Mouse (Mus musculus) liver, adult (tissue): ENCODE results near the gene Ovca2.

Source experiments
- GATA4 ChIP-seq: IDR thresholded peaks from 2 replicates; pipeline ENCODE4 v1.6.1; 2014; ENCODE audit warnings: mild to moderate bottlenecking, low read length; ENCODE audit not compliant: insufficient replicate concordance

Gene Ovca2

DNA sequence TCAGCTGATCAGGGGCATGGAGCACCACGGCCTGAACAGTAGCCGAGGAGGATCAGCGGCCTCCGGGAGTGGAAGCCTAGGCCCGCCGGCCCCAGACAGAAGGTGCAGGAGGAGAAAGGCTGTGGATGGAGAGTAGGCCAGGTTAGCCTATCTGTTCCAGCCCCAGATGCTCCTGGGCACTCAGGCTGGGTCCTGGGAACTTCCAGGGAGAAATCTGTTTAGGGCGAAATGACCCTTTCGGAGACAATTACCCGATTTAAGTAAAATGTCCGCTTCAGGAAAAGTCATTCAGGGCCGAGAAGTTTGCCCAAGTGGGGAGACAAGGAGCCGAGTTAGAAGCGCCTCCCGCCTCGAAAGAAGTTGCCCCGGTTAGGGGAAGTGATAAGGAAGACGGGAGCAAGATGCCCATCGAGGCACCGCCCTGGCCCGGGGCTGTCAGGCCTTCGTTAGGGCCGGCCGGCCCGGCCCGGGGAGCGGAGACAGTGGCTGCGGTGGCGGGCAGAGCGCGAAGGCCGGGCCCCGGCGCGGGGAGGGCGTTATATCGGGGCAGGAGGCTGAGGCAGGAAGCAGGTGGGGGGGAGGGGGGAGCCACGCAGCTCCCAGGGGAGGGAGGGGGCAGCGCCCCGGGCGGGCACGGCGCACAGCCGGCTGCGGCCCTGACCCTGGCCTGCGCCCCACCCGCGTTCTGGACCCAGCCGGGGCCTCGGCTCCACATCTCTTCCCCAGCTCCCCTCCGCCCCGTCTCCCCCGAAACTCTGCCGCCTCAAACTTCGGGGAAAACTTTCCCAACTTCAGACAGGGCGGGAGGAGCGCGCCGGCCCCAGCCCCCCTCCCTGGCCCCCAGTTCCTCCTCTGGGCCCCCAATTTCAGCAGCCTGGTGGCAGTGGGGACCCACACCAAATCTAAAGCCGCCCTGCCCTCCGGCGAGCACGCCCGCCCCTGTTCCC, 10.7 kb downstream of the Ovca2 start:
- TF ChIP-seq GATA4, result no peak

DNA sequence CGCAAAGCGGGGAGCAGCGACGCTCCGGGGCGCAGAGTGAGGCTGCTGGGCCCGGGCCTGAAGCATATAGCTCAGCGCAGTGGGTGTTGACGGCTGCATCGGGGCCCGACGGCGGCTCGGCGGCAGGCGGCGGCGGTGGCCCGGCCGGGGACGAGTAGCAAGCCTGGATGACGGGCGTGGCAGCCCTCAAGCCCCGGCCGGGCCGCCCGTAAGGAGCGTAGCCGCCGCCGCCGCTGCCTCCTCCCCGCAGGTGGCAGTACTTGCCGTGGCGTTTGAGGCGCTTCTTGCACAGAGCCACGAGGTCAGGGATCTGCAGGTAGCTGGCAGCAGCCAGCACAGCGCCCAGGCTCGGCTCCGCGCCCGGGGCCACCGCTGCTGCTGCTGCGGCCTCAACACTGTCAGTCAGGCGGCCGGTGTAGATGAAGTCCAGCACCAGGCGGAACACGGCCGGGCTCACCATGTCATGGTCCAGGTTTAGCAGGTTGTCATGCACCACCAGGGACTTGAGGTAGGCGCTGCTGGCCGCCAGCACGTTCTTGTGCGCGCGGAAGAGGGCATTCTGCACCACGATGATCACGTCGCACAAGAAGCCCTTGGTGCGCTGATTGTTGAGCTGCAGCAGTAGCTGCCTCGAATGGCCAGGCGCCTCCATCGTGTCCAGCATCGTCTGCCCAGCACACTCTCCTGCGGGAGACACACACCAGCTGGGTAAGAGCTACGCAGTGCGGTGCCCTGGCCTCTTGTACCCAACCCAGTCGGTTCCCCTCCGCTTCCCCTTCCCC, 11.6 kb downstream of the Ovca2 start:
- no peak for TF ChIP-seq GATA4

DNA sequence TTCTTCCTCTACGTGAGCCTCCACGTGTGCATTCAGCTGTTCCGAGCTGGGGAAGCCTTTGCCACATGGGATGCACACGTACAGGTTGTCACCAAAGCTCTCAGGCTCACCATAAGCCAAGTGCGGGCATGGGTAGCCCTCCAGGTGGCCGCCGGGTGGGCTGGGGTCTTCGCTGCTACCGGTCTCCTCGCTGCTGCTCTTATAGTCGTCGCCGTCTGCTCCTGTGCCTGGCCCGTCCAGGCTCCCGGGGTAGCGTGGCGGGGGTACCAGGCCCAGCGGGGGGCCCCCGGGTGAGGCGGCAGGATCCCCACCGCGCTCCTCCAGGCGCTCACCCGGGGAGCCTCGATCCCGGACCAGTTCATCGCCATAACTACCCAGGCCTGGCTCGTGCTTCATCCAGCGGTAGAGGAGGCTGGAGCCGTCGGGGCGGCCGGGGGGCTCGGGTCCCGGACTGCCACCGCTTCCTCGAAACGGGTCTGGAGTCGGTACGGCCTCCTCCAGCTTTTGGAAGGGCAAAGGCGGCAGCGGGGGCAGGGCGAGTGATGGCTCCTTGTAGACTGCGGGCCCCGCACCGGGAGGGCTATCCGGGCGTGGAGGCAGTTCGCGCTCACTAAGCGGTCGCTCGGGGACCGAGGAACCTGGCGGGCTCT, 12.3 kb downstream of the Ovca2 start:
- no peak for TF ChIP-seq GATA4

DNA sequence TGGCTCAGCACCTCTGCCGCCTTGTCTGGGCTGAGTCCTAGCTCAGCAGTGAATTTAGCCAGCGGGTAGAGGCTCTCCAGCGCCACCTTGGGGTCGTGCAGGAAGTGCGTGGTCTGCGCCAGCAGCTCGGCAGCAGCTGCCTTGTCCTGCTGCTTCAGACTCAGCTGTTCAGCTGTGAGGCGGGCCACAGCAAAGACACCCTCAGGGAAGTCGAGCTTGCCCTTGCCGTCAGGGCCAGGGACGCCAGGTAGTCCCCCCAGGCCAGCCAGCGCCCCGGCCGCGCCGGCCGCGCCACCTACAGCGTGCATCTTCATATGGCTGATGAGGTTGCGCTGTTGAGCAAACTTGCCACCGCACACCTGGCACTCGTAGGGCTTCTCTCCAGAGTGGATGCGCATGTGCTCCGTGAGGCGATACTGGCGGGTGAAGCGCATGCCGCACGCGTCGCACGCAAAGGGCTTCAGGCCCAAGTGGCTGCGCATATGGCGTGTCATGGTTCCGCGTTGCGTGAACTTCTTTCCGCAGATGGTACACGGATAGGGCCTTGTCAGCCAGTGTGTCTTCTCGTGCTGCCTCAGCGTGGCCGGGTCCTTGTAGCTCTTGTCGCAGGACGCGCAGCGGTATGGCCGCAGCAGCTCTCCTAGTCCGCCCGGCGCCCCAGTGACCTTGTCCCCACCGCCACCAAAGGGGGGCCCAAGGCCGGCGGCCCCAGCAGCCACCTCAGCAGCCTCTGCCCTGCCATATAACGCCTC, 13.0 kb downstream of the Ovca2 start:
- no peak for TF ChIP-seq GATA4

DNA sequence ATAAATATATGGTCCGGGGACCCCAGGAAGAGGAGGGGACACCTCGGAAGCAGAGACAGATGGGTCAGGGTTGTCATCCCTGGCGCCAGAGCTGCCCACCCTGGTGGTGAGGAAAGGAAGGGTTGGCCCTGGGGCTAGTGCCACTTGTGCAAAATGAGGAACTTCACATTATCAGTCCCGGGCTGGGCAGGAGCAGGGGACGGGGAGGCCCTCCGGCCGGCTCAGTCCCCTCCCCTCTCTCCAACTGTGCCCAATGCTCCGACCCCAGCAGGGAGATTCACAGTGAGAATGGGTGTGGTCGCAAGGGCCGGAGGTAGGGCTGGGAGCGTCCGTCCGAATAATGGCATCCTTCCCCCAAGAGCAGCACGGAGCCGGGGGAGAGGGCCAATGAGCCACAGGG, 13.9 kb downstream of the Ovca2 start:
- TF ChIP-seq GATA4, result no peak

DNA sequence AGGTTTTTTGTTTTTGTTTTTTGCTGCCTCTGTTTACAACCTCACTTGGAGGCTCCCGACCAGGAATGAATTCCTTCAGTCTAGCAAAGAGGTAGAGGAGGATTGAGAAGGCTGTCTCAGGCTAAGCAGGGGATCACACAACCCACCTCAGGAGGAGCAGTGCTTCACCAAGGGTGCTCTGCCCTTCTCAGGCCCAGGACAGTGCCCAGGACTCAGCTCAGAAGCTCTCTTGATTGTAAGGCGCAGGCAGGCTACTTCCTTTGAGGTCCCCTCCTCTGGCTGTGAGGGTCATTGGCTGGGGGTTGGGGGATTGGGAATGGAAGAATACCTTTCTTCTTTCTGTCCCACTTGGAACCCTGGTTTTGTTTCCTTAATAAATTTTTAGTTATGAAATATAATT, 14.6 kb downstream of the Ovca2 start:
- TF ChIP-seq GATA4, result no peak

DNA sequence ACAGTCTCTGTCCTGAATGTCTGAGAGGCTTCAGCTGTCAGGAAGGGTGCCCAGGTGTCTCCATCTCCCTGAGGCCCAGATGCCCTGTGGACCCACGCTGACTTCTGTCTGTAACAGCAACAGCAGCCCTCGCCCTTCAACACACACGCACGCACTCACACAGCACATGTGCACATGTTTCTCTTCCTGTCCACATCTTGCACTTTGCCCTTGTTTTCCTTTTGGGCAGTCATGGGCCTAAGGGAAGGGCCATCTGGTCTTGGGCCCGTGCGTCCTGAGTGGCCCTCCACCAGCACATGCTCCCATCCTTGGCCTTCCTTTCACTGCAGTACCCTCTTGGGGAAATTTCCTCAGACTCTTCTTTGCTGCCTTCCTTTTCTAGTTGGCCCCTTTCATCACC, 15.3 kb downstream of the Ovca2 start:
- no peak for TF ChIP-seq GATA4

DNA sequence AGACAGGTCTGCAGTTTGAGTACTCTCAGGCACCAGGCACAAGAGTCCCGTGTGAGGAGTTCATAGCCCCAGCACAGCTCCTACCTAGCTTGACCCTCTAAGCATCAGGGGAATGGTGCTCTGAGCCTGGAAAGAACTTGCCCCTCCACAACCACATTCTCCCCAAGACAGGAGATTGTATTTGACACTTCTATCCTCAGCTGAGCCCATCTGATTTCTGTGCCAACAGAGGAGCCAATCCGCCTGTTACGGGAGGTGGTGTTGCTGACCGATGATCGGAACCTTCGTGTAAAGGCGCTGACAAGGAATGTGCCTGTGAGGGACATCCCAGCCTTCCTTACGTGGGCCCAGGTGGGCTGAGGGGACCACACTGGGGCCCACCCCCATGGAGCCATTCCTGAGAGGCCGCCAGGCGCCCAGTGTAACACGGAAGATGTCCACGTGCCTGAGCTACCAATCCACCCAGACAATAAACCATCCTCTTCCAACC, 16.0 kb downstream of the Ovca2 start:
- no peak for TF ChIP-seq GATA4

DNA sequence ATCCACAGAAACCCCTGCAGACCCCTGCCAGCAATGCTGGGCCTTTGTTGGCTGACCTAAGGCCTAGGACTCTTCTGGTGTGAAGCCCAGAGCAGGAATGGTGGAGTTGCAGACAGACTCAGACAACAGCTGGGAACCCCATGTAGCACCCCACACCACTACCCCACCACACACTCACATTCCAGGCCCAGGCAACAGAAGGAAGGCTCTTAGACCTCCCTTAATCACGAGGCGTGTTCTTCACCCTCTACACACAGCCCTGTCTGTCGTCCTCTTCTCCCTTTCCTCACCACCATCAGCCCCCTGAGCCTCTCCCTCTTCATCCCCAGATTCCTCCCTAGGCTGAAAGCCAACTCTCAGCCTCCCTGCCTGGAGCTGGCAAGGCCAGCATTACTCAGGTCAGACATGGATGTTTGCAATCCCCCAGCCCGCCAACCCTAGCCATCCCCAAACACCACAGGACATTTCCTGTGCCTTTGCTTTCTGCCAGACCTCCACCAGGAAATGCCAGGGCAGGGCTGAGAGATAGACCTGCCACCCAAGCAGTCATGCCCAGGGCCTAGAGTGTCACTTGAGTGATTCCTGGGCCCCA, 17.1 kb downstream of the Ovca2 start:
- no peak for TF ChIP-seq GATA4

DNA sequence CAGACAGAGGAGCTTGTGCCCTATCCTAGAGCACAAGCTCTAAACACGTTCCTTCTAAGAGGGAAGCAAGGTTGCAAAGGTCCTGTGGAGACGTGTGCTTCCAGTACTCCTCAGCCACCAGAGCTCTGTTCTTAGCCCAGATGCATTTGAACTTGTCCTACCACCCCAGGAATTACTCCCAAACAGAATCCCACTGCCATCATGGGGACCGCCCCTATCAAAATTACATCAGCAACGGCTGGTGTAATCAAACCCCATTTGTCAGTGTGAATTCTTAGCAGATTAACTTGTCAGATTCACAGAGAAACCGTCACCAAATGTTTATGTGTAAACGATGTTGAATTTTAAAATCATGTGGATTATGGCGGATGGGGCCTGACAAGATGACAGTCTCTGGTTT, 17.7 kb downstream of the Ovca2 start:
- TF ChIP-seq GATA4, result no peak

DNA sequence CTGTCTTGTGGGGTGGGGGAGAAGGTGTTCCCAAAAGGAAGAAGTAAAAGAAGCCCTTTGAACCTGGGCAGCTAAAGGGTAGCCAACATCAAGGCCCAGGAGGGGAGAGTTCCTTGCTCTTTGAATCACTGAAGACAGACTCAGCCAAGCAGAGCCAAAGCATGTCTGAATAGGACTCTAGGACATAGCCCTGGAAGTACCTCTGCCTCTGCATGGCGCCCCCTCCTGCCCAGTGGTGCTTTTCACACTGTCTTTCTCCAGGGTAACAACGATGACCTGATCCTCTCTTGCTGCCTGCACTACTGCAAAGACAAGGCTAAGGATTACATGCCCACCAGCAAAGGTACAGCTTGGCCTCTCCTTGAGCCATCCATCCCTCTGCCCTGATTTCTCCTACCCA, 19.1 kb downstream of the Ovca2 start:
- no peak for TF ChIP-seq GATA4

DNA sequence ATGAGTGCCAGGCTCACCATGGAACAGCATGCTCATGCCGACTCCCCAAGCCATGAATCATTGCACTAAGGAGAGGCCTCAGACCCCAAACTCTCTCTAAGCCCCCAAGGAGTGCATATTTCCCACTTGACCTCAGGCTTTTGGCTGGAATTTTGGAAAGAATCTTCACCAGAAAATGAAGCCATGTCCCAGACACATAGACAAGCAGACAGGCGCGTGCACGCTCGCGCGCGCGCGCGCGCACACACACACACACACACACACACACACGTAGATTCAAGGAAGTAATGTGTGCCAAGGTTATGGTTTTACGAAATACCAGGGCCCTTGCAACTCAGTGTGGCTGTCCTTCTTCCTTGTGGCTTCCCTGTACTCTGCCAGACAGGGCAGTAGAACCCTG, 20.2 kb downstream of the Ovca2 start:
- TF ChIP-seq GATA4, result no peak

DNA sequence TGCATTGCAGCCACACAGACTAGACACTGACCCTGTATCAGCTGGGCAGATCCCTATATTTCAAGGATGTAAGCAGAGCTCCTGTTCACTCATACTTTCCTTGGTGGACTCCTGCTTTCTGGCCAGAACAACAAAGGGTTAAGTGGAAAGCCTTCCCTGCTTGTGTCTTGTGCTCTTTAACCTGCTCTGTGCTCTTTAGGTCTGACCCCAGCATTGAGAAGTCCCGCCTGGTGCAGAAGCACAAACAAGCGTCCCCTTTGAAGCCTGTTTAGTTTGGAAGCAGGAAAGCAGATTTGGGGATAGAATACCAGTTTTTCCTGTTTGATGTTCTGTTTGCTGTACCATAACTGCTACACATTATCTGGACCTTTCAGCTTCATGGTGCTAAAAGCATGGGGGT, 20.7 kb downstream of the Ovca2 start:
- TF ChIP-seq GATA4, result no peak

DNA sequence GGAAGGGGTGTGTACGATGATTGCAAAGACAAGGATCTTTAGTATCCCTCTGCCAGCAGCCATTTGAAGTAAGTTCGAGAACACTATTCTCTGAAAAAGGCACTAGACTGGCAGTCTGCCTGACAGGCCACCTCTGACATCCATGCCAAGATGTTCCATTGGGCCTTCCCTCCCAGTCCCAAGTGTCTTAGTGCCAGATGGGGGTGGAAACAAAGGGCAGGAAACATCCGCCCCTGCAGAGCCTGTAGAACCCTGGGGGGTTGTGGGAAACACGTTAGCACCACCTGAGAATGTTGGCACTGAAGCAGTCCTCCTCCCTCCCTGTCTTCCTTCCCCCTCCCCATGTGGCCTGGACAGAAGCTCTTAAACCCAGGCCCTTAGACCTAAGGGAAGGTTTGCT, 21.6 kb downstream of the Ovca2 start:
- TF ChIP-seq GATA4, result no peak

DNA sequence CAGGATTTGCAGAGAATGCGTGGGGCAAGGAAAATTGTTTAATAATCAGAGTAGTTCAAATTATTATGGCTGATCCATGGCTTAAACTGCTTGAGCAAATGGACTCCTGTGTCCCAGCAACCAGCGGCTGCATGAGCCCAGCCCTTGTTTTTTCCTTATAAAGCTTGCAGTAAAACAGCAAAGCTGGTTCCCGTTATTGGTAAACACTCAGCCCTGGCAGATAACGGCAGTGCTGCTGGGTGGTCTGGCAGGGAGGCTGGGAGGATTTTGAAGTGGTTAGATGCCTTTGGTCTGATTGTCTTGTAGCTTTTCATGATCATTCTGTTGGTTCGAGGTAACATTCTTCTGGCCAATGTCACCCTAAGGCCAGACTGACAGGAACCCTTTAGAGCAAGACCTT, 22.2 kb downstream of the Ovca2 start:
- TF ChIP-seq GATA4, result no peak

DNA sequence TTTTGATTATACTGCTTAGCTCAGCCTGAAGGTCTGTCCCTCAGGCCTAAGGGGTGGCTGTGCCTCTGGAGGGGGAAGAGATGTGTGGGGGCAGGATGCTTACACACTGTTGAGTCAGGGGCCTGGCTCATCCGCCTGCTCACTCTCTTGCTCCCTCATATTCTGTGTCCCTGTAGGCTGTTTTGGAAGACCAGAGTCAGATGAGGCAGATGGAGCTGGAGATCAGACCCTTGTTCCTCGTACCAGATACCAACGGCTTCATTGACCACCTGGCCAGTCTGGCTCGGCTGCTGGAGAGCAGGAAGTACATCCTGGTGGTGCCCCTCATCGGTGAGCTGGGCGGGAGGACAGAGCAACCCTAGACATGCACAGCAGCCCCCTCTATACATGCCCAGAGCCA, 22.6 kb downstream of the Ovca2 start:
- TF ChIP-seq GATA4, result no peak
